Mouse (Mus musculus): ENCODE results near the gene Sestd1.

The Sestd1 gene

GRCm38 (mm10) chr2:77148215-77148614 is 132.2 kb downstream of the Sestd1 start:
- in situ Hi-C loops (cut with MboI; ENCODE audit: unreplicated experiment in 2 of 2): no loop called here

DNA sequence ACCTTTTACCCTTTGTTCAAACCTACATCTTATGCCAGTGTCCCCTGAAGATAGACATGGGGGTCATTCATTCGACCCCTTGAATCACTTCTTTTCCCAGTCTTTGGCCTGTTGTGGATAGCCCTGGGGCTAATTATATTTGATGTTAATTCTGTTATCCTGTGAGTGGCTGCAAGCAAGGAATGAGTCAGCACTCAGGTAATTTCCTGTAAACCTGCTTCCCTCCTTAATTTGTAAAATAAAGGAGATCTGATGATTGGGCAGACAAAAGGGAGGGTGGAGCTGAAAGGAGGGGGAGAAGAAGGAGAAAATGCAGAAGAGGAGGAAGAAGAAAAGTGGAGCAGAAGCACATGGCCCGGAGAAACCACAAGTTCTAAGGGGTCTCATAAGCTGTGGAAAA is 133.4 kb downstream of the Sestd1 start:
- in situ Hi-C loops (cut with MboI; ENCODE audit: unreplicated experiment in 2 of 2): no loop called here

GRCm38 (mm10) chr2:77146291-77146690 is 134.1 kb downstream of the Sestd1 start:
- in situ Hi-C loops (cut with MboI; ENCODE audit: unreplicated experiment in 2 of 2): no loop called here

- in situ Hi-C loops (cut with MboI; ENCODE audit: unreplicated experiment in 2 of 2): no loop called here
Measured at GRCm38 (mm10) chr2:77143536-77143935, 136.9 kb downstream of the Sestd1 start.

GRCm38 (mm10) chr2:77138879-77139278 is 141.5 kb downstream of the Sestd1 start:
- in situ Hi-C loops (cut with MboI; ENCODE audit: unreplicated experiment in 2 of 2): no loop called here

GRCm38 (mm10) chr2:77134906-77135305 is 145.5 kb downstream of the Sestd1 start:
- in situ Hi-C loops (cut with MboI; ENCODE audit: unreplicated experiment in 2 of 2): no loop called here

- in situ Hi-C loops (cut with MboI; ENCODE audit: unreplicated experiment in 2 of 2): no loop called here
Measured at GRCm38 (mm10) chr2:77133407-77133806, 147.0 kb downstream of the Sestd1 start.

Measured in v-Abl transformed pro-B cells (cell line).